Mouse (Mus musculus): Measurements from ENCODE around the gene Sco2. TPM values are rescaled to one million over a fixed set of nuclear protein-coding genes. Genes with fewer than 3 reads are reported as not detected.
A peak's percentile ranks its signal among the peaks of the same experiment; 100 is the strongest.

Sco2 gene
- total and polyA plus RNA-seq, 2 experiments from 2014 or later = 23.1 to 24.9 TPM

DNA sequence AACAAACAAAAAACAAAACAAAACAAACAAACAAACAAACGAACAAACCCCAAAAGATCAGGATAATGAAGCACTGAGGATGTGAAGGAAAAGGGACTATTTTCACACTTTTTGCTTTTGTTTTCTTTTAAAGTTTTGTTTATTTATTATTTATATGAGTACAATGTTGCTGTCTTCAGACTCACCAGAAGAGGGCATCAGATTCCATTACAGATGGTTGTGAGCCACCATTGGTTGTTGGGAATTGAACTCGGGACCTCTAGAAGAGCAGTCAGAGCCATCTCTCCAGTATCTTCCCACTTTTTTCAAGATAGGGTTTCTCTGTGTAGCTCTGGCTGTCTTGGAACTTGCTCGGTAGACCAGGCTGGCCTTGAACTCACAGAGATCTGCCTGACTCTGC lies 30.3 kb downstream of the Sco2 start:
- Histone ChIP-seq H3K4me3 (ENCODE audit: low read depth, low read length) (no peak overlapping the region), H3K36me3 (ENCODE audit: insufficient read depth, low read length) (no peaks in the 10 kb centered on the region), H3K9ac (replicated peaks; ENCODE audit: low read length, poor library complexity, severe bottlenecking) (no peak overlapping the region), H3K27me3 (ENCODE audit: insufficient read depth, low read length) (no peaks in the 10 kb centered on the region), H3K4me2 (ENCODE audit: low read depth, low read length, poor library complexity, severe bottlenecking) (no peak overlapping the region), H3K9me3 (ENCODE audit: low read length) (no peaks in the 10 kb centered on the region), H3K27ac (ENCODE audit: low read depth, low read length) (no peak overlapping the region), H3K4me1 (ENCODE audit: insufficient read depth, low read length) (no peaks in the 10 kb centered on the region)
- 91% methylated on average over 3 of the region's 3 CpGs for WGBS
- DNase-seq (ENCODE audit: low spot score) (no peak), ATAC-seq (ENCODE audit: low FRiP score) (no peak)
- TF ChIP-seq CTCF (IDR thresholded peaks at IDR 0.05) = peak; percentile 17; the same call in 1 of the 2 replicates

DNA sequence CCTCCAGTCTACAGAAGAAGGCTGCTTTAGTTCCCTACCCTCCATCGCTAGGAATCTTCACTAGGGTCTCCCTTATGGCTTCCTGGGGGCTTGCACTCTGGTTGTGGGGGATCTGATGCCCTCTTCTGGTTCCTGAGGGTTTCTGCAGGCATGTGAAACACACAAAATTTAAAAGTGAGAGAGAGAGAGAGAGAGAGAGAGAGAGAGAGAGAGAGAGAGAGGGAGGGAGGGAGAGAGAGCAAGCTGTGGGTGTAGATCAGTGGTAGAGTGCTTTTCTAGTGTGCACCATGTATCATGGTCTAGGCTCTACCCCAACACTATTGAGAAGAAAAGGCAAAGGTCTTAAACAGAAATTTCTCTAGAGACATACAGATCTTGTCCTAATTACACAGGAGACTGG lies 32.0 kb downstream of the Sco2 start:
- ATAC-seq (ENCODE audit: low FRiP score) = no peak
- DNase-seq (ENCODE audit: low spot score) = no peak
- H3K27ac ChIP-seq (ENCODE audit: low read depth, low read length) = no peak overlapping the region
- no peaks in the 10 kb centered on the region for H3K27me3 ChIP-seq (ENCODE audit: insufficient read depth, low read length)
- H3K9me3 ChIP-seq (ENCODE audit: low read length) = no peaks in the 10 kb centered on the region
- WGBS = 35% methylated on average over 1 of the region's 1 CpGs
- no peaks in the 10 kb centered on the region for H3K4me1 ChIP-seq (ENCODE audit: insufficient read depth, low read length)
- no peak overlapping the region for H3K9ac ChIP-seq (replicated peaks; ENCODE audit: low read length, poor library complexity, severe bottlenecking)
- no peak overlapping the region for H3K4me2 ChIP-seq (ENCODE audit: low read depth, low read length, poor library complexity, severe bottlenecking)
- no peak for TF ChIP-seq CTCF (IDR thresholded peaks at IDR 0.05)
- H3K4me3 ChIP-seq (ENCODE audit: low read depth, low read length) = no peak overlapping the region
- no peaks in the 10 kb centered on the region for H3K36me3 ChIP-seq (ENCODE audit: insufficient read depth, low read length)

- H3K9me3 ChIP-seq (ENCODE audit: low read length) = no peaks in the 10 kb centered on the region
- no peak overlapping the region for H3K27ac ChIP-seq (ENCODE audit: low read depth, low read length)
- DNase-seq (ENCODE audit: low spot score) = no peak
- no peaks in the 10 kb centered on the region for H3K36me3 ChIP-seq (ENCODE audit: insufficient read depth, low read length)
- H3K27me3 ChIP-seq (ENCODE audit: insufficient read depth, low read length) = no peaks in the 10 kb centered on the region
- 89% methylated on average over 3 of the region's 3 CpGs for WGBS
- no peak for ATAC-seq (ENCODE audit: low FRiP score)
- TF ChIP-seq CTCF (IDR thresholded peaks at IDR 0.05) = no peak
- no peak overlapping the region for H3K4me2 ChIP-seq (ENCODE audit: low read depth, low read length, poor library complexity, severe bottlenecking)
- H3K4me1 ChIP-seq (ENCODE audit: insufficient read depth, low read length) = no peaks in the 10 kb centered on the region
- H3K9ac ChIP-seq (replicated peaks; ENCODE audit: low read length, poor library complexity, severe bottlenecking) = no peak overlapping the region
- no peak overlapping the region for H3K4me3 ChIP-seq (ENCODE audit: low read depth, low read length)
Measured at GRCm38 (mm10) chr15:89340136-89340535, 33.5 kb downstream of the Sco2 start.

DNA sequence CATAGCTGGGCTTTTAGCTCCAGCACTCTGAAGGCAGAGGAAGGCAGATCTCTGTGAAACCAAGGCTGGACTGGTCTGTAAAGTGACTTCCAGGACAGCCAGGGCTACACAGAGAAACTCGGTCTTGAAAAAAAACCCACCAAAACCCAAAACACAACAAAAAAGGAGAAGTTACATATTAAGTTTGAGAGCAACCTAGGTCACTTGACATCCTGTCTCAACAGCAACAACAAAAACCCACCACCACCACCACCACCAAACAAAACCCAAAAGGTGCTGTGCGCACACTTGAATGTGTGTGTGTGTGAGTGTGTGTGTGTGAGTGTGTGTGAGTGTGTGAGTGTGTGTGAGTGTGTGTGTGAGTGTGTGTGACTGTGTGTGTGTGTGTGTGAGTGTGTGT lies 34.0 kb downstream of the Sco2 start:
- no peak overlapping the region for H3K4me2 ChIP-seq (ENCODE audit: low read depth, low read length, poor library complexity, severe bottlenecking)
- ATAC-seq (ENCODE audit: low FRiP score) (no peak), DNase-seq (ENCODE audit: low spot score) (no peak)
- 81% methylated on average over 2 of the region's 2 CpGs for WGBS
- TF ChIP-seq CTCF (IDR thresholded peaks at IDR 0.05) = no peak
- no peaks in the 10 kb centered on the region for H3K4me1 ChIP-seq (ENCODE audit: insufficient read depth, low read length)
- H3K4me3 ChIP-seq (ENCODE audit: low read depth, low read length) = no peak overlapping the region
- no peaks in the 10 kb centered on the region for H3K36me3 ChIP-seq (ENCODE audit: insufficient read depth, low read length)
- no peak overlapping the region for H3K9ac ChIP-seq (replicated peaks; ENCODE audit: low read length, poor library complexity, severe bottlenecking)
- no peaks in the 10 kb centered on the region for H3K9me3 ChIP-seq (ENCODE audit: low read length)
- no peaks in the 10 kb centered on the region for H3K27me3 ChIP-seq (ENCODE audit: insufficient read depth, low read length)
- no peak overlapping the region for H3K27ac ChIP-seq (ENCODE audit: low read depth, low read length)

DNA sequence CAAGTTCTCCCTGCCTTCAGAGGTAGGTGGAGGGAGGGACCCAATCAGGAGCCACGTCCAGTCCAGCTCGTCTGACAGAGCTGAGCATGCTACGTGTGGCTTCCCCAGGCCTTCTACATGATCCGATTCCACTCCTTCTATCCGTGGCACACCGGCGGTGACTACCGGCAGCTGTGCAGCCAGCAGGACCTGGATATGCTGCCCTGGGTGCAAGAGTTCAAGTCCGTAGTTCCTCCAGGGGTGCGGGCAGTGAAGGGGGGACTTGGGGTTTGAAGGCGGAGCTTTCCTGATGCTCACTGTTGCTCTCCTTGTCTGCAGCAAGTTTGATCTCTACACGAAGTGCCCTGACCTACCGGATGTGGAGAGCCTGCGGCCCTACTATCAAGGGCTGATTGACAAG lies 37.2 kb downstream of the Sco2 start:
- H3K27me3 ChIP-seq (ENCODE audit: insufficient read depth, low read length) = no peaks in the 10 kb centered on the region
- H3K4me2 ChIP-seq (ENCODE audit: low read depth, low read length, poor library complexity, severe bottlenecking) = no peak overlapping the region
- H3K36me3 ChIP-seq (ENCODE audit: insufficient read depth, low read length) = no peaks in the 10 kb centered on the region
- H3K9me3 ChIP-seq (ENCODE audit: low read length) = no peaks in the 10 kb centered on the region
- no peak overlapping the region for H3K4me3 ChIP-seq (ENCODE audit: low read depth, low read length)
- no peak for TF ChIP-seq CTCF (IDR thresholded peaks at IDR 0.05)
- H3K9ac ChIP-seq (replicated peaks; ENCODE audit: low read length, poor library complexity, severe bottlenecking) = no peak overlapping the region
- ATAC-seq (ENCODE audit: low FRiP score) = no peak
- H3K4me1 ChIP-seq (ENCODE audit: insufficient read depth, low read length) = no peaks in the 10 kb centered on the region
- DNase-seq (ENCODE audit: low spot score) = no peak
- 88% methylated on average over 14 of the region's 14 CpGs for WGBS
- H3K27ac ChIP-seq (ENCODE audit: low read depth, low read length) = no peak overlapping the region

DNA sequence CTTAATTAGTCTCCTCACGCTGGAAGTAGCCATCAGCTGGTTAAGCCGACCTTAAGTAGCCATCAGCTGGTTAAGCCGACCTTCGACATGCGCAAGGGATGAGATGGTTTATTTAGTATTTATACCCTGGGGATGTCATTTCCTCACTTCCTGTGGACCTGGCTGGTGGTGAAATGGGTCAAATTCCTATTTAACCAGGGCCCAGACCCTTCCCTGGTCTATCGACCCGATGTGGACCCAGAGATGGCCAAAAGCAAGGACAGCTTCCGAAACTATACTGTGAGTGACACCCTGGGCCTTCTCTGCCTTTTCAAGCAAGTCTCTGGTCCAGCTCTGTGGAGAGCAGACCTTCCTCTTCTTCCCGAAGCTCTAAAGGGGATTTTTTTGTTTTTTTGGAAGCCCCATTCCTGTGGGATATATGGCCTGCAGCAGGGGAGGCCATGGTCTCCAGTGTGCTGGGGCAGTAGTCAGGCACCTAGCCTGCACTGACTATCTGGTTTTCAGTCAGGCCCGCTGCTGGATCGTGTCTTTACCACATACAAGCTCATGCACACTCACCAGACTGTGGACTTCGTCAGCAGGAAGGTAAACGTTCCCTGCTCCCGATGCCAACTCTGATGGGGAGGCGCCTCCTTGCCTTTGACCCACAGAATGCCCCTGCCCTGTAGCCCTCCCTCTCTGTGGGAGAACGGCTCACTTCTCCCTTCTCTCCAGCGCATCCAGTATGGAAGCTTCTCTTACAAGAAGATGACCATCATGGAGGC lies 38.7 kb downstream of the Sco2 start:
- Histone ChIP-seq H3K9me3 (ENCODE audit: low read length) (no peaks in the 10 kb centered on the region), H3K4me3 (ENCODE audit: low read depth, low read length) (no peak overlapping the region), H3K4me1 (ENCODE audit: insufficient read depth, low read length) (no peaks in the 10 kb centered on the region), H3K36me3 (ENCODE audit: insufficient read depth, low read length) (no peaks in the 10 kb centered on the region), H3K27ac (ENCODE audit: low read depth, low read length) (no peak overlapping the region), H3K9ac (replicated peaks; ENCODE audit: low read length, poor library complexity, severe bottlenecking) (no peak overlapping the region), H3K4me2 (ENCODE audit: low read depth, low read length, poor library complexity, severe bottlenecking) (no peak overlapping the region), H3K27me3 (ENCODE audit: insufficient read depth, low read length) (no peaks in the 10 kb centered on the region)
- WGBS = 85% methylated on average over 17 of the region's 17 CpGs
- no peak for TF ChIP-seq CTCF (IDR thresholded peaks at IDR 0.05)
- no peak for DNase-seq (ENCODE audit: low spot score)
- no peak for ATAC-seq (ENCODE audit: low FRiP score)
